Mouse (Mus musculus) testis, adult 2 months (tissue): ENCODE measurements at regions not wholly inside any gene's neighbourhood (a gene's known extent, or its start where the extent isn't known, plus 50 kb on each side); places are given as distances from the start of the nearest gene placed in this dataset.

ENCODE experiments used
- H3K27ac ChIP-seq: fragments of 200-500 bp; 2 replicates; pipeline ENCODE4 v1.5.1; 2012; ENCODE audit warnings: low read depth, low read length; ENCODE audit not compliant: control insufficient read depth, insufficient read depth
- H3K27me3 ChIP-seq: fragments of 200-500 bp; 2 replicates; pipeline ENCODE4 v1.6.1; 2012; ENCODE audit warnings: mild to moderate bottlenecking, low read length, moderate library complexity; ENCODE audit not compliant: control insufficient read depth, insufficient read depth
- H3K36me3 ChIP-seq: fragments of 200-500 bp; 2 replicates; pipeline ENCODE4 v1.6.1; 2012; ENCODE audit warnings: mild to moderate bottlenecking, low read length; ENCODE audit not compliant: control insufficient read depth, insufficient read depth
- H3K4me1 ChIP-seq: fragments of 200-500 bp; 2 replicates; pipeline ENCODE4 v1.6.1; 2012; ENCODE audit warnings: low read length; ENCODE audit not compliant: control insufficient read depth, insufficient read depth
- H3K4me3 ChIP-seq: fragments of 200-500 bp; 2 replicates; pipeline ENCODE4 v1.5.1; 2012; ENCODE audit warnings: low read depth, mild to moderate bottlenecking, low read length, moderate library complexity, mixed read lengths; ENCODE audit not compliant: control insufficient read depth
- CTCF ChIP-seq: fragments of 200-500 bp; IDR thresholded peaks from 2 replicates; pipeline ENCODE4 v1.5.1; 2012; ENCODE audit warnings: low read depth, mild to moderate bottlenecking, inconsistent platforms, low read length, moderate library complexity; ENCODE audit not compliant: control insufficient read depth, insufficient read depth, insufficient replicate concordance
- POLR2A ChIP-seq: fragments of 200-500 bp; IDR thresholded peaks from 2 replicates; pipeline ENCODE4 v1.6.1; 2012; ENCODE audit warnings: low read depth, mild to moderate bottlenecking, inconsistent platforms, low read length, moderate library complexity; ENCODE audit not compliant: control insufficient read depth

GRCm38 (mm10) chr1:186833896-186834800, 85.0 kb upstream of the Rrp15 start:
- H3K4me3 ChIP-seq, result no peak overlapping the region; the same call in none of the 2 replicates
- H3K4me1 ChIP-seq, result no peaks in the 10 kb centered on the region; the same call in 1 of the 2 replicates
- H3K27ac ChIP-seq, result no peak overlapping the region
- TF ChIP-seq POLR2A, result no peak
- no peak for TF ChIP-seq CTCF
- H3K36me3 ChIP-seq, result no peaks in the 10 kb centered on the region
- H3K27me3 ChIP-seq, result no peaks in the 10 kb centered on the region

GRCm38 (mm10) chr1:186833441-186833895, 84.3 kb upstream of the Rrp15 start:
- Histone ChIP-seq H3K27me3 (no peaks in the 10 kb centered on the region), H3K4me1 (no peaks in the 10 kb centered on the region; the same call in 1 of the 2 replicates), H3K4me3 (no peak overlapping the region), H3K27ac (no peak overlapping the region), H3K36me3 (no peaks in the 10 kb centered on the region)
- TF ChIP-seq CTCF, result no peak
- no peak for TF ChIP-seq POLR2A

GRCm38 (mm10) chr1:186827773-186828172, 78.6 kb upstream of the Rrp15 start:
- Histone ChIP-seq H3K4me3 (no peak overlapping the region), H3K27me3 (no peaks in the 10 kb centered on the region), H3K4me1 (no peaks in the 10 kb centered on the region), H3K36me3 (no peaks in the 10 kb centered on the region), H3K27ac (no peak overlapping the region)
- TF ChIP-seq CTCF (no peak), POLR2A (no peak)

GRCm38 (mm10) chr1:186808192-186808960, 59.2 kb upstream of the Rrp15 start:
- Histone ChIP-seq H3K27ac (no peak overlapping the region), H3K4me3 (no peak overlapping the region; the same call in 1 of the 2 replicates), H3K27me3 (no peaks in the 10 kb centered on the region), H3K36me3 (no peaks in the 10 kb centered on the region), H3K4me1 (peaks cover 3% of the 10 kb centered on the region)
- TF ChIP-seq POLR2A (no peak), CTCF (no peak)

GRCm38 (mm10) chr1:186804451-186804850, 55.3 kb upstream of the Rrp15 start:
- H3K27ac ChIP-seq, result no peak overlapping the region
- H3K27me3 ChIP-seq, result no peaks in the 10 kb centered on the region
- H3K4me1 ChIP-seq, result peaks cover 3% of the 10 kb centered on the region
- H3K4me3 ChIP-seq, result no peak overlapping the region
- no peaks in the 10 kb centered on the region for H3K36me3 ChIP-seq
- no peak for TF ChIP-seq POLR2A
